Mouse (Mus musculus) layer of hippocampus, adult 18-20 months (tissue): ENCODE results near the gene Defb36. TPM values are rescaled to one million over a fixed set of nuclear protein-coding genes. Genes with fewer than 3 reads are reported as not detected.

Experiments
- DNase-seq, 2 experiments: peaks; one replicate each; pipeline ENCODE4 v3.0.0; 2022; ENCODE audit warnings: low spot score in 2 of 2
- total RNA-seq, 2 experiments: library from RNA; stranded (reverse); gene quantifications; 2 replicates each; pipeline ENCODE4 v1.2.3; 2021

Defb36 gene
- total RNA-seq, 2 experiments from 2014 or later, result not detected

- peak in 1 of 2 experiments; percentile 28 for DNase-seq
Observed at GRCm38 (mm10) chr2:152620367-152621134, 16.4 kb downstream of the Defb36 start.

DNA sequence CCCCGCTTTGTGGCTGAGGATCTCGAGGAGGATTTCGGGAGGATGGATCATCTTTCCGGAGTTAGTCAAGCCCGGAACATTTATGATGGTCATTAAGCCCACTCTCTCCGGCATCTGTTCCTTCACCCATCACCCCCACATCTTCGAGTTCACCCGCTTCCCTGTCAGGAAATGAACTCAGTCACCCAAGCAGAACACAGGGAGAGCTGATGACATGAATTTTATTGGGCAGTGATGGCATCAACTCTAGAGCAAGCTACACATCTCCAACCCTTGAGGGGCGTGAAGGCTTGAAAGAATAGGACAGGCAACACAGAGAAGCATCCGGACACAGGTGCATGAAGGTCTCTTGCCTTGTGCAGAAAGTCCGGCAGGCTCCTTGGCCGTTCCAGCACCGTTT lies 18.0 kb downstream of the Defb36 start:
- DNase-seq, result no peak

DNA sequence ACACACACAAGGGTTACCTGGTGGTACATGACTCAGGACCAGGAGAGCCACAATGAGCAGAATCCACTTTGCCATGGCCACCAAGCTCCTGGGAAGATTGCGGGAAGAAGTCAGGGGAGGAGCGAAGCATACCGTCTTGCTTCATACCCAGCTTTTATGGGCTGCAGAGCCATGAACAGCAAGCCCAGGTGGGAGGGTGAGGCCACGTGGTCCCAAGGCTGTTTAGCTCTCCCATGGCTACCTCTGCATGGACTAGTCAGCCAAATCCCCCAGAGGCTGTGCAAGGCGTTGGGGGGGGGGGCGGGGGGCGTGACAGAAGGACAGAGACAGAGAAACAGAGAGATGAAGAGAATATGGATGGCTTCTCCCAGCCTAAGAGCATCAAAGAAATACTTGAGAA lies 18.8 kb downstream of the Defb36 start, which contains the start of gene Defb25:
TSS of gene Defb25 (minus strand) at position 101 of the 400 bp plus-strand sequence.
- no peak for DNase-seq

- no peak for DNase-seq
Observed at GRCm38 (mm10) chr2:152624566-152624965, 20.4 kb downstream of the Defb36 start.

GRCm38 (mm10) chr2:152625256-152625655 lies 21.1 kb downstream of the Defb36 start:
- DNase-seq, result no peak

GRCm38 (mm10) chr2:152626774-152627591 lies 22.9 kb downstream of the Defb36 start, which contains the start of gene Rem1:
Rem1 (plus strand) TSS chr2:152626951.
- no peak for DNase-seq

DNA sequence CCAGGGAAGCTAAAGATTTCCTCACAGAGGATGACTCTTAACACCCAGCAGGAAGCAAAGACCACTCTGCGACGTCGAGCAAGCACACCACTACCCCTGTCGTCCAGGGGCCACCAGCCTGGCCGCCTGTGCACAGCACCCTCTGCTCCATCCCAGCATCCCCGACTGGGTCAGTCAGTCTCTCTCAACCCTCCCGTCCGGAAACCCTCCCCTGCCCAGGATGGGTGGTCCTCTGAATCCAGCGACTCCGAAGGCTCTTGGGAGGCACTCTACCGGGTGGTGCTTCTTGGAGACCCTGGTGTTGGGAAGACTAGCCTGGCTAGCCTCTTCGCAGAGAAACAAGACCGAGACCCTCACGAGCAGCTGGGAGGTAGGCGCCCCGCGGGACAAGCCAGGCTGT lies 23.9 kb downstream of the Defb36 start:
- no peak for DNase-seq

- no peak for DNase-seq
Observed at GRCm38 (mm10) chr2:152629239-152629638, 25.1 kb downstream of the Defb36 start.

GRCm38 (mm10) chr2:152629904-152630303 lies 25.8 kb downstream of the Defb36 start:
- DNase-seq, result no peak

GRCm38 (mm10) chr2:152633334-152633733 lies 29.2 kb downstream of the Defb36 start:
- no peak for DNase-seq

DNA sequence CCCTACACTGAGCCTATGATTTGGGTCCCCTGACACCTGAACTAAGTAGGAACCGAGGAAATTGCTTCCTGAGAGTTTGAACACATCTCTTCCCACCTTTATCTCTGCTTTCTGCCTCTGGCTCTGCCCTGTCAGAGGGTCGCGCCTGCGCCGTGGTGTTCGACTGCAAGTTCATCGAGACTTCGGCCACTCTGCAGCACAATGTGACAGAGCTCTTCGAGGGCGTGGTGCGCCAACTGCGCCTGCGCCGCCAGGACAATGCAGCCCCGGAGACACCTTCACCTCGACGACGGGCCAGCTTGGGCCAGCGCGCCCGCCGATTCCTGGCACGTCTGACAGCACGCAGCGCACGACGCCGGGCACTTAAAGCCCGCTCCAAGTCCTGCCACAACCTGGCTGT lies 30.2 kb downstream of the Defb36 start:
- no peak for DNase-seq

DNA sequence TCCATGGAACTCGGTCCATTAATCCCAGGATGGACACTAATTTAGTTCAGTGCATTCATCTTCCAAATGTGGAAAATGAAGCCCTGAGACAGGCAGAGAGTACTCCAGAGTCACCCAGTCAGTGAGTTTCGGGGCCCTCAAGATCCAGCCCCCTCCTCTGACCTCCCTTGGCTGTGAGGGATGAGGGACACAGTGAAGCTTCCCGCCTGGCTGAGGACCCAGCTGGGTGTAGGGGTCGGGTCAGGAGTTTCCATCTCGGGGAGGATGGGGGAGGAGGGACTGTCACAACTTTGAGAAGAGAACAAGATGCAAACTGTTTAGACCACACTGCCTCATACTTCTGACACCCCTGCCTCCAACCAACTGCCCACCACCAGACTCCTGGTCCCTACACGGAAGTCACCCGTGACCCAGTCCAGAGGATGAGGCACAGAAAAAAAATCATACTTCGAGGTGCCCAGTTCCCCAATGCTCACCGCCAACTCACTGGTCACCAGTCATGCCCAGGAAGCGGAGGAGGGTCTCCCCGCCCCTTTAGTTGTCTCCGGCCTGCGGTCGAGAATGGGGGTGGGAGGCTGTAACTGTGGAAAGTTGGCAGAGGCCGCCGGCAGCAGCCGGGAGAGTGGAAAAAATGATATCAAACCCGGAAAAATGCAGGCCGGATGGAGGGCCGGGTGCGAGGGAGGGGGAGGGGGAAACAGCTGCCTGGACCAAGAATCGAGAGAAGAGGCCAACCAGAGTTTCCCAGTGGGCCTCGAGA lies 32.3 kb downstream of the Defb36 start:
- no peak for DNase-seq

- DNase-seq, result no peak
Observed at GRCm38 (mm10) chr2:152637006-152637322, 32.8 kb downstream of the Defb36 start.

DNA sequence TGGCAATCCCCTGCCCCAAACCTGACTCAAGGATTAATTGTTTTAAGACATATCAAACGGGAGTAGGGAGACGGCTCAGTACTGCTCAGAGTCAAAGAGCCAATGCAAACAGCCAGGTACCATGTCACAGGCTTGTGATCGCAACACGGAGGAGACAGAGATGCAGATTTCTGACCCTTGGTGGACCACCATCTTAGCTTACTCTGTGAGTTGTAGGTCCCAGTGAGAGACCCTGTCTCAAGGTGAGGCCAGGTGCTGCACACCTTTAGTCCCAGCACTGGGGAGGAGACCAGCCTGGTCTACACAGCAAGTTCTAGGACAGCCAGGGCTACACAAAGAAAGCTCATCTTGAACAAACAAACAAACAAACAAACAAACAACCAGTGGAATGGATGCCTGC lies 33.3 kb downstream of the Defb36 start:
- no peak for DNase-seq

GRCm38 (mm10) chr2:152638865-152639264 lies 34.7 kb downstream of the Defb36 start:
- DNase-seq, result no peak

DNA sequence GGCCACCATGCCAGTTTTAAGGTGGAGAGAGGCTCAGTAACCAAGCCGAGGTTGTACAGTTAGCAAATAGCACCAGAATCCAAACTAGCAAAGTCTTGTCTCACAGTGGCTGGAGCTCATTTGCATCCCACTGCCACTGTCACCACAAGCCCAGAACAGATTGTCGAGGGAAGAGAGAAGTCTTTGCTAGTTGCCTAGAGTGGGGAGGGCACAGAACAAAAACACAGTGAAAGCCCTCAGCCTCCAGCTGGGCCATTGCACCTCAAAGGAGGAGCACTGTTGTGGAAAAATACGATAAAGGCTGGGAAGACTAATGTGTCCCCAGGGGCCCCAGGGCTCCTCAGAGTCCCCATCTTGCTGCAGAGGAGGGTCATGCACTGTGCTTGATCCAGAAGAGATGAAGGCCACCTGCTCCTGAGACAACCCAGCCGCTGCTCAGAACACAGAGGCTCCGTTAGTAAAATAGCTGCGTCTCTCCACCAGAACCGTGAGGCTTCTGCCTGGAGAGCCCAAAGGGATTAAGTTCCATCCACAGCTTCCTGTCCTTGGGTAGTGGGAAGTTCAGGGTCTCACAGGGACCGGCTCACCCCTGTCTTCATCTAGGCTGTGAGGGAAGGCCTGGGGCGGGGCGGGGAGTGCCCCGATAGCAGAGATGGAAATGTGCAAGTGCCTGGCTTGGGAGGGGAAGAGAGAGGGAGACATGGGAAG lies 35.4 kb downstream of the Defb36 start:
- DNase-seq, result no peak

- DNase-seq, result no peak
Observed at GRCm38 (mm10) chr2:152652901-152653620, 48.9 kb downstream of the Defb36 start.

DNA sequence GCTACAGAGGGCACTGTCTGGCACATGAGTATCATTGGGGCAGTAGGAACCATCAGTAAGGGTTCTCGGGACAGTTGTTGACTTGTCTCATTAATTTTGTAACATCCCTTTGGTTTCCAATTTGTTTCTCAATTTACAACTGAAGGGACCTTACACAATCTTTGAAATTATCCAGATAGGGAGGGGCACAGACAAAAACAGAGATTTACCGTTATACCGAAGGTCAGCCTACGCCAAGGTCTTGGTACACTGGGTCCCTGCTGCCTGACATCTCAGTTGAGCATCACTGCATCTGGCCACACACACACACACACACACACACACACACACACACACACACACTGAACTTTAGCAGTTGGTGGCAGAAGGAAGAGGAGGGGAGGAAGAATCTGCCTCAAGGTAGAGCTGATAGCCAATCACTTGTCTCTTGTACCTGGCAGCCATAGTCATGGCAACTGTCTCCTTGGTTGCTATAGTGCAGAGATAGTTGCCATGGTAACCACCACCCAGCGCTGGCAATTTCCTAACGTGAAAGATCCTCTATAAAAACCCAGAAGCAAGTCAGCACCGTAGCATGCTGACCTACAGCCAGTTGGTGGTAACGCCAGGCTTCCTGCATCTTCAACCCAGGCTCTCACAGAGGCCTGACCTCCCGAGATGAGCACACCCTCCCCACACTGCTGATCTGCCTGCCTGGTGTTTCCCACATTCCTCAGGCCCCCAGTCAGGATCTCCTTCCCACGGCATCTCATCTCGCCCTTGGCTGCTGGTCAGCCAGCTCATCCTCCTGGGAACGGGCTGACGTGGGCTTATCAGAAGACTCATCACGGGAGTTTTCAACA lies 50.0 kb downstream of the Defb36 start:
- peak; percentile 74 to 89 for DNase-seq

DNA sequence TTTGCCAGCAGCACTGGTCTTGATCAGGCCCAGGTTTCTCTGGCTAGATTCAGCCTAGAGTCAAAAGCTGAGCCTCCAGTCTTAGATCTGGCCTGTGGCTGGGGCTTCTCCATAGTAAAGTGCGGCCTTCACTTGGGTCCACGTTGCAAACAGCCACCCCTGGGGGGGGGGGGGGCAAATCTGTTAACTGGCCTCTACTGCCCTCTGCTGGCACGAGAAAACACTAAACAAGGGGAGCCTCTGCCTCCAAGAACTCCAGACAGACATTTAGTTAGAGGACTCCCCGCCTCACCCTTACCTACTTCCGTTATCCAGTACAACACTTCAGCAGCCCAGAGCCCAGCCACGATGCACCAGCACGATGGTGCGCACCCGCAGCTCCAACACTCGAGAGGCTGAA lies 53.3 kb downstream of the Defb36 start:
- DNase-seq, result no peak
